Mouse (Mus musculus) hindbrain, embryonic 11.5 days (tissue): ENCODE results near the gene Tecta. TPM values are rescaled to one million over a fixed set of nuclear protein-coding genes. Genes with fewer than 3 reads are reported as not detected.

ENCODE experiments used
- ATAC-seq: fragments of 200-750 bp; cut with Nextera tagmentation; 2 replicates; pipeline ENCODE4 v1.8.0; 2017; ENCODE audit warnings: mild to moderate bottlenecking, moderate TSS enrichment, moderate library complexity; ENCODE audit not compliant: low FRiP score
- DNase-seq: peaks from one replicate; pipeline ENCODE4 v3.0.0-alpha.2; 2015; ENCODE audit warnings: low spot score
- H3K27ac ChIP-seq: fragments of 300-500 bp; sonication (generic); 2 replicates; pipeline ENCODE4 v1.5.1; 2014; ENCODE audit warnings: mild to moderate bottlenecking, low read depth, low read length
- H3K27me3 ChIP-seq: fragments of 300-500 bp; sonication (generic); 2 replicates; pipeline ENCODE4 v1.6.1; 2014; ENCODE audit warnings: mild to moderate bottlenecking, low read length, moderate library complexity, mixed read lengths; ENCODE audit not compliant: control insufficient read depth, insufficient read depth
- H3K36me3 ChIP-seq: fragments of 300-500 bp; sonication (generic); 2 replicates; pipeline ENCODE4 v1.6.1; 2014; ENCODE audit warnings: mild to moderate bottlenecking, low read length, moderate library complexity, mixed read lengths; ENCODE audit not compliant: control insufficient read depth, insufficient read depth
- H3K4me1 ChIP-seq: fragments of 300-500 bp; sonication (generic); replicated peaks from 2 replicates; pipeline ENCODE4 v1.6.1; 2014; ENCODE audit warnings: low read length, mixed read lengths; ENCODE audit not compliant: control insufficient read depth, insufficient read depth
- H3K4me2 ChIP-seq: fragments of 300-500 bp; sonication (generic); replicated peaks from 2 replicates; pipeline ENCODE4 v1.6.1; 2014; ENCODE audit warnings: mild to moderate bottlenecking, low read depth, low read length
- H3K4me3 ChIP-seq: fragments of 300-500 bp; sonication (generic); 2 replicates; pipeline ENCODE4 v1.5.1; 2014; ENCODE audit warnings: low read depth, low read length
- H3K9ac ChIP-seq: fragments of 300-500 bp; sonication (generic); 2 replicates; pipeline ENCODE4 v1.6.1; 2014; ENCODE audit warnings: low read depth, low read length
- H3K9me3 ChIP-seq: fragments of 300-500 bp; sonication (generic); 2 replicates; pipeline ENCODE4 v1.6.1; 2016; ENCODE audit warnings: low read length; ENCODE audit not compliant: control insufficient read depth
- WGBS: fragments of 180-500 bp; shearing (Covaris S2); extraction: QIAGEN DNeasy Blood & Tissue Kit; methylation state at CpG from one replicate; pipeline ENCODE4 v1.1.7; 2014; 5-methylcytosine and 5-hydroxymethylcytosine counted together
- polyA plus RNA-seq: library from polyadenylated mRNA; unstranded; fragments of >200 nt; fragmentation: Nextera tagmentation; extraction: Ambion mirVana; gene quantifications from 2 replicates; pipeline ENCODE4 v1.2.1, GENCODE M21; 2014

Tecta gene
- polyA plus RNA-seq, 1 experiment from 2014 or later, result 0.71 TPM

GRCm38 (mm10) chr9:42426661-42427358, 27.1 kb upstream of the Tecta start:
- no peak overlapping the region for H3K9ac ChIP-seq
- H3K27ac ChIP-seq, result peak overlapping the region; percentile 43; the same call in 1 of the 2 replicates
- H3K4me1 ChIP-seq, result no peaks in the 10 kb centered on the region
- H3K4me2 ChIP-seq, result no peak overlapping the region
- DNase-seq (peak; percentile 36), ATAC-seq (no peak)
- H3K9me3 ChIP-seq, result no peaks in the 10 kb centered on the region
- no peaks in the 10 kb centered on the region for H3K27me3 ChIP-seq
- H3K36me3 ChIP-seq, result peaks cover 2% of the 10 kb centered on the region; the same call in 1 of the 2 replicates
- no peak overlapping the region for H3K4me3 ChIP-seq
- WGBS, result 29% methylated on average over 10 of the region's 10 CpGs

- no peak overlapping the region for H3K4me3 ChIP-seq
- 90% methylated on average over 2 of the region's 2 CpGs for WGBS
- H3K9ac ChIP-seq, result no peak overlapping the region
- H3K4me2 ChIP-seq, result no peak overlapping the region
- ATAC-seq (no peak), DNase-seq (no peak)
- no peaks in the 10 kb centered on the region for H3K9me3 ChIP-seq
- H3K27ac ChIP-seq, result no peak overlapping the region
- H3K4me1 ChIP-seq, result no peaks in the 10 kb centered on the region
- no peaks in the 10 kb centered on the region for H3K27me3 ChIP-seq
- H3K36me3 ChIP-seq, result no peaks in the 10 kb centered on the region
Measured at GRCm38 (mm10) chr9:42423649-42424048, 23.9 kb upstream of the Tecta start.

GRCm38 (mm10) chr9:42419687-42420086, 20.0 kb upstream of the Tecta start:
- no peak for DNase-seq
- Histone ChIP-seq H3K4me1 (no peaks in the 10 kb centered on the region), H3K9me3 (no peaks in the 10 kb centered on the region), H3K27ac (no peak overlapping the region), H3K36me3 (no peaks in the 10 kb centered on the region), H3K9ac (no peak overlapping the region), H3K4me2 (no peak overlapping the region), H3K4me3 (no peak overlapping the region), H3K27me3 (no peaks in the 10 kb centered on the region)
- no peak for ATAC-seq
- 71% methylated on average over 2 of the region's 2 CpGs for WGBS

GRCm38 (mm10) chr9:42418786-42419185, 19.1 kb upstream of the Tecta start:
- Histone ChIP-seq H3K4me1 (no peaks in the 10 kb centered on the region), H3K9me3 (no peaks in the 10 kb centered on the region), H3K9ac (no peak overlapping the region), H3K27me3 (no peaks in the 10 kb centered on the region), H3K4me3 (no peak overlapping the region), H3K4me2 (no peak overlapping the region), H3K27ac (no peak overlapping the region), H3K36me3 (no peaks in the 10 kb centered on the region)
- ATAC-seq (no peak), DNase-seq (no peak)
- WGBS, result 92% methylated on average over 5 of the region's 5 CpGs

- ATAC-seq (no peak), DNase-seq (no peak)
- no peak overlapping the region for H3K4me2 ChIP-seq
- H3K27me3 ChIP-seq, result no peaks in the 10 kb centered on the region
- no peaks in the 10 kb centered on the region for H3K36me3 ChIP-seq
- H3K4me3 ChIP-seq, result no peak overlapping the region
- no peaks in the 10 kb centered on the region for H3K4me1 ChIP-seq
- no peak overlapping the region for H3K9ac ChIP-seq
- WGBS, result 94% methylated on average over 12 of the region's 12 CpGs
- no peaks in the 10 kb centered on the region for H3K9me3 ChIP-seq
- H3K27ac ChIP-seq, result no peak overlapping the region
Measured at GRCm38 (mm10) chr9:42417352-42417952, 17.7 kb upstream of the Tecta start.

- no peak overlapping the region for H3K27ac ChIP-seq
- no peaks in the 10 kb centered on the region for H3K36me3 ChIP-seq
- ATAC-seq, result no peak
- no peak for DNase-seq
- no peaks in the 10 kb centered on the region for H3K4me1 ChIP-seq
- H3K4me2 ChIP-seq, result no peak overlapping the region
- no peaks in the 10 kb centered on the region for H3K9me3 ChIP-seq
- H3K9ac ChIP-seq, result no peak overlapping the region
- WGBS, result 50% methylated on average over 1 of the region's 1 CpGs
- no peak overlapping the region for H3K4me3 ChIP-seq
- no peaks in the 10 kb centered on the region for H3K27me3 ChIP-seq
Measured at GRCm38 (mm10) chr9:42415184-42415583, 15.5 kb upstream of the Tecta start.

- no peaks in the 10 kb centered on the region for H3K36me3 ChIP-seq
- H3K27me3 ChIP-seq, result no peaks in the 10 kb centered on the region
- H3K4me3 ChIP-seq, result no peak overlapping the region
- DNase-seq (no peak), ATAC-seq (no peak)
- H3K27ac ChIP-seq, result no peak overlapping the region
- no peak overlapping the region for H3K4me2 ChIP-seq
- H3K9ac ChIP-seq, result no peak overlapping the region
- no peaks in the 10 kb centered on the region for H3K9me3 ChIP-seq
- WGBS, result 78% methylated on average over 12 of the region's 12 CpGs
- no peaks in the 10 kb centered on the region for H3K4me1 ChIP-seq
Measured at GRCm38 (mm10) chr9:42413345-42413744, 13.6 kb upstream of the Tecta start.

GRCm38 (mm10) chr9:42411296-42411695, 11.6 kb upstream of the Tecta start:
- H3K4me2 ChIP-seq, result no peak overlapping the region
- 86% methylated on average over 6 of the region's 6 CpGs for WGBS
- no peaks in the 10 kb centered on the region for H3K36me3 ChIP-seq
- H3K4me3 ChIP-seq, result no peak overlapping the region
- H3K27me3 ChIP-seq, result no peaks in the 10 kb centered on the region
- no peak overlapping the region for H3K27ac ChIP-seq
- no peaks in the 10 kb centered on the region for H3K9me3 ChIP-seq
- DNase-seq, result no peak
- H3K4me1 ChIP-seq, result no peaks in the 10 kb centered on the region
- no peak overlapping the region for H3K9ac ChIP-seq
- no peak for ATAC-seq

- no peak overlapping the region for H3K27ac ChIP-seq
- ATAC-seq, result no peak
- no peaks in the 10 kb centered on the region for H3K9me3 ChIP-seq
- no peaks in the 10 kb centered on the region for H3K36me3 ChIP-seq
- H3K4me3 ChIP-seq, result no peak overlapping the region
- no peak for DNase-seq
- no peaks in the 10 kb centered on the region for H3K27me3 ChIP-seq
- no peaks in the 10 kb centered on the region for H3K4me1 ChIP-seq
- no peak overlapping the region for H3K4me2 ChIP-seq
- 86% methylated on average over 4 of the region's 4 CpGs for WGBS
- no peak overlapping the region for H3K9ac ChIP-seq
Measured at GRCm38 (mm10) chr9:42405736-42406135, 6.0 kb upstream of the Tecta start.
